Mouse (Mus musculus) heart, postnatal 0 days (tissue): ENCODE data around the gene Celf2. TPM values are rescaled to one million over a fixed set of nuclear protein-coding genes. Genes with fewer than 3 reads are reported as not detected.
A peak's percentile ranks its signal among the peaks of the same experiment; 100 is the strongest.

ENCODE experiments used
- ATAC-seq: fragments of 200-750 bp; cut with Nextera tagmentation; 2 replicates; pipeline ENCODE4 v1.8.0; 2017; ENCODE audit warnings: low read depth, moderate number of reproducible peaks, moderate library complexity; ENCODE audit not compliant: insufficient read depth
- DNase-seq: peaks from one replicate; pipeline ENCODE4 v3.0.0-alpha.2; 2016; ENCODE audit warnings: low spot score
- H3K27ac ChIP-seq: fragments of 300-500 bp; sonication (generic); 2 replicates; pipeline ENCODE4 v1.5.1; 2014; ENCODE audit warnings: low read depth, mild to moderate bottlenecking
- H3K27me3 ChIP-seq: fragments of 300-500 bp; sonication (generic); 2 replicates; pipeline ENCODE4 v1.6.1; 2014; ENCODE audit warnings: low read length, mixed read lengths; ENCODE audit not compliant: control insufficient read depth, insufficient read depth
- H3K36me3 ChIP-seq: fragments of 300-500 bp; sonication (generic); replicated peaks from 2 replicates; pipeline ENCODE4 v1.6.1; 2014; ENCODE audit warnings: low read length, mixed read lengths; ENCODE audit not compliant: control insufficient read depth, insufficient read depth
- H3K4me1 ChIP-seq: fragments of 300-500 bp; sonication (generic); 2 replicates; pipeline ENCODE4 v1.6.1; 2014; ENCODE audit warnings: antibody characterized with exemption; ENCODE audit not compliant: control insufficient read depth, insufficient read depth
- H3K4me2 ChIP-seq: fragments of 300-500 bp; sonication (generic); 2 replicates; pipeline ENCODE4 v1.6.1; 2014; ENCODE audit warnings: low read depth, mild to moderate bottlenecking, low read length, moderate library complexity
- H3K4me3 ChIP-seq: fragments of 300-500 bp; sonication (generic); 2 replicates; pipeline ENCODE4 v1.5.1; 2014; ENCODE audit warnings: low read depth, low read length
- H3K9ac ChIP-seq: fragments of 300-500 bp; sonication (generic); replicated peaks from 2 replicates; pipeline ENCODE4 v1.6.1; 2014; ENCODE audit warnings: low read depth, low read length, mixed read lengths
- H3K9me3 ChIP-seq: fragments of 300-500 bp; sonication (generic); replicated peaks from 2 replicates; pipeline ENCODE4 v1.6.1; 2016; ENCODE audit warnings: low read length; ENCODE audit not compliant: control insufficient read depth
- CTCF ChIP-seq: IDR thresholded peaks from 2 replicates; pipeline ENCODE4 v1.5.1; 2016; ENCODE audit warnings: antibody characterized with exemption, control low read depth, low read depth
- EP300 ChIP-seq: IDR thresholded peaks from 2 replicates; pipeline ENCODE4 v1.6.1; 2016; ENCODE audit warnings: antibody characterized with exemption, low read depth
- WGBS: fragments of 180-500 bp; shearing (Covaris S2); extraction: QIAGEN DNeasy Blood & Tissue Kit; methylation state at CpG from one replicate; pipeline ENCODE4 v1.1.7; 2014; 5-methylcytosine and 5-hydroxymethylcytosine counted together
- polyA plus RNA-seq: library from polyadenylated mRNA; unstranded; fragments of >200 nt; fragmentation: Nextera tagmentation; extraction: Ambion mirVana; gene quantifications from 2 replicates; pipeline ENCODE4 v1.2.1, GENCODE M21; 2015
- total RNA-seq: library from RNA; depleted of rRNA; stranded (reverse); fragments of >200 nt; gene quantifications from 2 replicates; pipeline ENCODE4 v1.2.3, GENCODE M21; 2014; ENCODE audit warnings: low replicate concordance

Celf2 gene
- total and polyA plus RNA-seq, 2 experiments from 2014 or later, result 47.6 to 64.9 TPM

DNA sequence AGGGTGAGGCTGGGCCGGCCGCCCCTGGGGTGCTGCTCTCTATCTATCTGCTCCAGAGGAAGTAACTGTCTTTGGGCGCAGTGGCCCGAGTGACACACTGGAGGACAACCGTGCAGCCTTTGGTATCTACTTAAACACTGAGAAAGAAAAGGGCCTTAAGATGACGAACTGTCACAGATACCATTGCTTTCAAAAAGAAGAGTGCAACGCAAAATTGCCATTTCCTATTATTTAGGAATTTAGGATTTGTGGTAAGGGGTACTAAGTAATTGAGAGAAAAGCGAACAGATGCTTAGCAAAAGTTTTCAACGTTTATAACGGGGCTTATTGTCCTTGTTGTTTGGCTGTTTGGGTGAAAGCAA, 636.5 kb downstream of the Celf2 start:
- H3K4me2 ChIP-seq, result peak overlapping the region; percentile 97
- 0 out of 2 replicates have a peak, but pooled peaks cover 10% of the 10 kb centered on the region for H3K4me1 ChIP-seq
- H3K27ac ChIP-seq, result peak overlapping the region; percentile 87
- no peak for DNase-seq
- H3K9me3 ChIP-seq, result no peaks in the 10 kb centered on the region
- no peaks in the 10 kb centered on the region for H3K27me3 ChIP-seq
- peak overlapping the region; percentile 81 for H3K9ac ChIP-seq
- TF ChIP-seq EP300, result no peak
- no peak for TF ChIP-seq CTCF
- 20% methylated on average over 10 of the region's 10 CpGs for WGBS
- H3K4me3 ChIP-seq, result peak overlapping the region; percentile 83
- peak; percentile 30; the same call in 1 of the 2 replicates for ATAC-seq
- H3K36me3 ChIP-seq, result no peaks in the 10 kb centered on the region

GRCm38 (mm10) chr2:6872131-6872893, 637.1 kb downstream of the Celf2 start:
- peak; percentile 68 for DNase-seq
- peak; percentile 93 for ATAC-seq
- Histone ChIP-seq H3K4me1 (0 out of 2 replicates have a peak, but pooled peaks cover 10% of the 10 kb centered on the region), H3K36me3 (no peaks in the 10 kb centered on the region), H3K27me3 (no peaks in the 10 kb centered on the region), H3K9ac (peak overlapping the region; percentile 81), H3K4me3 (peak overlapping the region; percentile 83), H3K9me3 (no peaks in the 10 kb centered on the region), H3K27ac (peak overlapping the region; percentile 87), H3K4me2 (peak overlapping the region; percentile 97)
- TF ChIP-seq CTCF (no peak), EP300 (no peak)
- WGBS, result under 1% methylated on average over 56 of the region's 124 CpGs

DNA sequence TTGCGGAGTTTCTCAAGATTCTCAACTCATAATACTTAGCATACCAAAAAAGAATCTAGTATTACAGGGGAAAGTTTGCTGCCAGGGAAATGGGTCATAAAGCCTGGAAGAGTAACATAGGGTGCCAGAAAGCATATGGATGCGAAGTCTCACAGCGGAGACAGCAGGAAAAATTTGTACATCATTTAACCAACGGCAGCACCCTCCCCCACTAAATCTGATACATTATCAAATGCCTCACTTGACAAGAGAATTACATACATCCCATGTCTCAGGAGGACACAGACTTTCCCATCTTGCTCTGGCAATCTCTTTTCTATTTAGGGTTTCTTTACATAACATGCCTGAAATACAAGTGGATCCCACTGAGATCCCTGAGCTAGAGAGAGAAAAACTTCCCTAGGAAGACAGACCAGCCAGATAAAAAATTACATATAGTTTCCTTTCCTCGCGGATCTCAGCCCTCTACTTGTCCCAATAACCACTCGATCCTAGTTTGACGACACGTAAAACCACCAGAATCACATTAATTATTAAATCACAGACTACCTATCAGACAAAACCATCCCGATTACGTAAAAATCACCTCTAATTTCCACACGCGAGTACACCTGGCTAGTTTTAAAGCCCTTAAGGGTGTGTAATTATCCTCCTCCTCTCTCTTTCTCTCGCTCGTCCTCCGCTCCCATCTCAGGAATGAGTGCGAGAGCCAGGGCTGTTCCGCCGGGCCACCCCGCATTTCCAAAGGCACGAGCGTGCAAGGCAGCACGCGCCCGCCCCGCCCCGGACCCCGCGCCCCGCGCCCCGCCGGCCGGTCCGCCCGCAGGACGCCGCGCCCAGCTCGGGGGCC, 637.9 kb downstream of the Celf2 start:
- Histone ChIP-seq H3K4me2 (peak overlapping the region; percentile 97), H3K4me3 (peak overlapping the region; percentile 83), H3K27ac (peak overlapping the region; percentile 87), H3K27me3 (no peaks in the 10 kb centered on the region), H3K9ac (peak overlapping the region; percentile 81), H3K4me1 (0 out of 2 replicates have a peak, but pooled peaks cover 10% of the 10 kb centered on the region), H3K9me3 (no peaks in the 10 kb centered on the region), H3K36me3 (no peaks in the 10 kb centered on the region)
- WGBS, result 4% methylated on average over 37 of the region's 40 CpGs
- no peak for ATAC-seq
- TF ChIP-seq EP300, result no peak
- TF ChIP-seq CTCF, result no peak
- DNase-seq, result no peak

- DNase-seq, result peak; percentile 4
- Histone ChIP-seq H3K27me3 (no peaks in the 10 kb centered on the region), H3K4me1 (0 out of 2 replicates have a peak, but pooled peaks cover 10% of the 10 kb centered on the region), H3K27ac (no peak overlapping the region), H3K36me3 (no peaks in the 10 kb centered on the region), H3K9me3 (no peaks in the 10 kb centered on the region), H3K4me2 (no peak overlapping the region; the same call in 1 of the 2 replicates), H3K9ac (no peak overlapping the region), H3K4me3 (no peak overlapping the region)
- 65% methylated on average over 9 of the region's 9 CpGs for WGBS
- no peak for ATAC-seq
- TF ChIP-seq CTCF, result no peak
- TF ChIP-seq EP300, result no peak
Measured at GRCm38 (mm10) chr2:6869956-6870710, 639.2 kb downstream of the Celf2 start.

GRCm38 (mm10) chr2:6867297-6867696, 642.1 kb downstream of the Celf2 start:
- Histone ChIP-seq H3K4me3 (no peak overlapping the region), H3K4me2 (no peak overlapping the region), H3K9me3 (no peaks in the 10 kb centered on the region), H3K9ac (no peak overlapping the region), H3K4me1 (peaks cover 5% of the 10 kb centered on the region; the same call in 1 of the 2 replicates), H3K27ac (no peak overlapping the region), H3K36me3 (no peaks in the 10 kb centered on the region), H3K27me3 (no peaks in the 10 kb centered on the region)
- ATAC-seq (no peak), DNase-seq (no peak)
- TF ChIP-seq CTCF (no peak), EP300 (no peak)
- WGBS, result 54% methylated on average over 4 of the region's 4 CpGs
